Mouse (Mus musculus) cerebral cortex, adult 2 months (tissue): ENCODE data around the gene Vmn1r215.

ENCODE experiments used
- WGBS: fragments of 180-500 bp; shearing (Covaris S2); methylation state at CpG from one replicate; pipeline ENCODE4 v1.1.7; 2018; 5-methylcytosine and 5-hydroxymethylcytosine counted together

The Vmn1r215 gene

GRCm38 (mm10) chr13:23067725-23068124 lies at the start of gene Vmn1r215:
Gene Vmn1r215 (plus strand): TSS chr13:23068025.
- WGBS = 77% methylated on average over 1 of the region's 1 CpGs

GRCm38 (mm10) chr13:23030118-23030517 lies 37.7 kb upstream of the Vmn1r215 start, which contains the start of gene Vmn1r214:
Gene Vmn1r214 (plus strand): TSS chr13:23030418.
- 88% methylated on average over 3 of the region's 3 CpGs for WGBS

- WGBS = 54% methylated on average over 1 of the region's 1 CpGs
Measured at GRCm38 (mm10) chr13:23057778-23058177, 10.0 kb upstream of the Vmn1r215 start.

GRCm38 (mm10) chr13:23069312-23069711 lies 1.5 kb downstream of the Vmn1r215 start:
- 84% methylated on average over 2 of the region's 2 CpGs for WGBS

- 93% methylated on average over 4 of the region's 4 CpGs for WGBS
Measured at GRCm38 (mm10) chr13:23094386-23094785, 26.6 kb downstream of the Vmn1r215 start.

GRCm38 (mm10) chr13:23118126-23118525 lies 50.3 kb downstream of the Vmn1r215 start, which contains the start of gene Vmn1r217:
Gene Vmn1r217 (minus strand): TSS chr13:23118226.
- WGBS = 77% methylated on average over 1 of the region's 1 CpGs

GRCm38 (mm10) chr13:23120611-23121010 lies 52.8 kb downstream of the Vmn1r215 start:
- 83% methylated on average over 2 of the region's 2 CpGs for WGBS
